Comparison of ENCODE assay signal across 7 mouse cellular contexts in the genomic region with DNA sequence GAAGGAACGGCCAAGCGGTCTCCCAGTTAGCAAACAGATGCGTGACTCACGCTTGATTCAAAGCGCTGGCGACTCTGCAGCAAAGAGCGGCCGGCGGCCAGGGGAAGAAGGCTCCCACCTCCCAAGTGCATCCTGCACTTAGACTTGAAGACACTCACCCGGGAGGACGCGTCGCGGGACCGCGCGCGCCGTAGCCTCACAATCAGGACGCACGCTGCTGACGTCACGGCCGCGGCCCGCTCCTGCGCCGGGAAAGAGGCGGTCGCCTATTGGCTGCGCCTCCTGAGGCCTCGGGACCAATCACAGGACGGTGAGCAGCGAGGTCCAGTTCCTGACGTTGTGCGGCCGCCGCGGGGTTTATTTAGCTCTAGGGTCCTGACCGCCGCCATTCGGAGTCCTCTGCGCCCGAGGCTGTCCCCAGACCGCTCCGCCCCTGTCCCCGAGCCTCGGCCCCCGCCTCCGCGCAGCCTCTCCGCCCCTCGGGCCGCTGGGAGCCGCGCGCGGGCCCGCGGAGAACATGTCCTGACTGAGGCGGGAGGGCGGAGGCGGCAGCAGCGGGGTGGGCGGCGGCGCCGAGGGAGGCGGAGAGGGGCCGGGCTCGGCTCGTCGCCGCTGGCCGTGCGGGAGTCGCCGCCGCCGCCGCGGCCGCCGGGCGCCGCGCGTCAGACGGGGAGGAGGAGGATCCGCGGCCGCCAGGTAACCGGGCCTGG. TPM values are rescaled to one million over a fixed set of nuclear protein-coding genes. Genes with fewer than 3 reads are reported as not detected.
DNase-seq lines count a peak whose midpoint lies in the region; ATAC-seq lines count a peak whose summit lies in the region.

A gene (plus strand): TSS at position 293 of the 710 bp plus-strand sequence.

- H3K9me3 ChIP-seq in intestine, embryonic 15.5 days, result no peaks in the 10 kb centered on the region
- H3K9me3 ChIP-seq in midbrain, embryonic 10.5 days (replicated peaks), result no peaks in the 10 kb centered on the region

- peak within 1 kb of the TSS; percentile 99 for H3K27ac ChIP-seq in intestine, embryonic 15.5 days
- peak within 1 kb of the TSS; percentile 97 for H3K27ac ChIP-seq in midbrain, embryonic 10.5 days (replicated peaks)

- no peaks in the 10 kb centered on the region for H3K4me1 ChIP-seq in intestine, embryonic 15.5 days (replicated peaks)
- H3K4me1 ChIP-seq in midbrain, embryonic 10.5 days, result peaks cover 22% of the 10 kb centered on the region

- H3K36me3 ChIP-seq in intestine, embryonic 15.5 days, result no peaks in the 10 kb centered on the region
- H3K36me3 ChIP-seq in midbrain, embryonic 10.5 days, result no peaks in the 10 kb centered on the region

- H3K4me2 ChIP-seq in intestine, embryonic 15.5 days (replicated peaks), result peak within 1 kb of the TSS; percentile 66

- intact Hi-C loops in gastrocnemius, postnatal 36 days (cut with DNase I), result loop anchor here (5.0 to 10.0 kb wide), 2 partner anchors 66 to 194 kb away; a partner anchor contains a TSS
- intact Hi-C loops in left cerebral cortex, postnatal 25 days (cut with DNase I), result loop anchor here (5.0 kb wide), 1 partner anchor 706 kb away; a partner anchor contains a TSS

- WGBS in intestine, embryonic 15.5 days, result under 1% methylated on average over 87 of the region's 93 CpGs
- under 1% methylated on average over 84 of the region's 93 CpGs for WGBS in midbrain, embryonic 10.5 days

- peak; percentile 99 for DNase-seq in adrenal gland, adult 2 months
- DNase-seq in embryo, embryonic 11.5 days (ENCODE audit: low read depth, low spot score), result peak; percentile 97
- peak; percentile 97 to 98 for DNase-seq in gastrocnemius, postnatal 36 days
- DNase-seq in left cerebral cortex, postnatal 25 days (ENCODE audit: low spot score in 2 of 2), result peak; percentile 99 to 100
- DNase-seq in midbrain, embryonic 10.5 days (ENCODE audit: low spot score), result peak; percentile 98
- peak; percentile 98 for DNase-seq in right cerebral cortex, postnatal 4 days

- no peaks in the 10 kb centered on the region for H3K27me3 ChIP-seq in intestine, embryonic 15.5 days (replicated peaks)
- H3K27me3 ChIP-seq in midbrain, embryonic 10.5 days (ENCODE audit: low read depth, poor library complexity, severe bottlenecking), result no peaks in the 10 kb centered on the region

- peak within 1 kb of the TSS; percentile 96 for H3K4me3 ChIP-seq in intestine, embryonic 15.5 days (replicated peaks)
- H3K4me3 ChIP-seq in midbrain, embryonic 10.5 days, result peak within 1 kb of the TSS; percentile 95

- peak within 1 kb of the TSS; percentile 96 for H3K9ac ChIP-seq in intestine, embryonic 15.5 days

- peak; percentile 100 for ATAC-seq in intestine, embryonic 15.5 days

RNA-seq across cellular contexts. Expression of the gene that starts here (rescaled TPM):
- 10 to 100 TPM; 23.2 to 29.2 TPM for total RNA-seq in adrenal gland, adult 2 months (2021)
- polyA plus RNA-seq in adrenal gland, adult 2 months (2012; rRNA removed), result 5.0 and 5.3 TPM in 2 replicates
- total RNA-seq in gastrocnemius, postnatal 36 days (2021), result 10 to 100 TPM; 44.4 to 53.3 TPM
- polyA plus RNA-seq in intestine, embryonic 15.5 days (2015; fragmentation: Nextera tagmentation; extraction: Ambion mirVana), result 9.9 and 10.6 TPM in 2 replicates
- total RNA-seq in left cerebral cortex, postnatal 25 days (2021), result 10 to 100 TPM; 38.6 to 39.2 TPM
- polyA plus RNA-seq in midbrain, embryonic 10.5 days (2016; fragmentation: Nextera tagmentation; extraction: Ambion mirVana), result 8.1 and 9.7 TPM in 2 replicates

Comparison
In these comparisons a context has a peak if more than half of its experiments do, and no peak if none do; other contexts are left out.
1. Peak in every context shown above with its lines: DNase-seq, ATAC-seq, H3K4me3 ChIP-seq and H3K27ac ChIP-seq.